Mouse (Mus musculus): Measurements from ENCODE around the gene Chchd2. TPM values are rescaled to one million over a fixed set of nuclear protein-coding genes. Genes with fewer than 3 reads are reported as not detected.

Chchd2 gene
- polyA plus RNA-seq (2015; fragmentation: Nextera tagmentation; extraction: Ambion mirVana) = 955 and 988 TPM in 2 replicates

DNA sequence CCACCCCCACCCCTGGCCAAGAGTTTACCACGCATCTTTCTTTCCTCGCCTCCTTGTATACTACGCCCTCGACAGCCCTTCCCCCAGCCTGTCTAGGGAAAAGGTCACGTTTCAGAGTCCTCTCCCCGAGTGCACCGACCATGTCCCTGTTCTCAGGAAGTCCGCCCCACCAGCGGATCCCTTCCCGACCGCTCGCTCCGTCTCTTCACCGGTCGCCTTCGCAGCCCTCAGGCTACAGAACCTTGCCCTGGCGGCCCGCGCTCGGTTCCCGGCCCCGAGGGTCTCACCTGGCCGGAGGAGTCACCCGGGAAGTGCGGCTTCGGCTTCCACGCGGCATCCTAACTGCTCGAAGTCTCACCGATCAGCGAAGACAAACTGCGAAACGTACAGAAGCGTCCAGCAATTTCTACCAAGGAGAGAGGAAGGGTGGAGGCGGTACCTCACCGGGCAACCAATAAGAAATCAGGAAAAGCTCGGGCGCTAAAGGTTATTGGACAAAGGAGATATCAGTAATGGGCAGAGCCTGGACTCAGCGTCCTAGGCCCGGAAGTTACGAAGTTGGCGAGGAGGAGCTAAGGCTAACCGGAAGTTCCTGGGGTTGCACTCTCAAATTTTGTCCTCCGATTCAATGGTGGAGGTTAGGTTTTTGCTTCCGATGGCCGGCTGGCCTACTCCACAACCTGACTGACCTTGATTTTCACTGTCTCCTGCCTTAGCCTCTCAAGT, at the start of gene Chchd2:
Chchd2 (minus strand) TSS at position 560 of the 726 bp plus-strand sequence.
- H3K9me3 ChIP-seq (ENCODE audit: low read length) = no peaks in the 10 kb centered on the region
- H3K4me1 ChIP-seq (ENCODE audit: insufficient read depth) = peaks cover 14% of the 10 kb centered on the region
- H3K36me3 ChIP-seq (replicated peaks; ENCODE audit: insufficient read depth, low read length) = peaks cover 14% of the 10 kb centered on the region
- peak within 1 kb of the TSS; percentile 86 for H3K4me2 ChIP-seq (ENCODE audit: low read depth, low read length)
- under 1% methylated on average over 46 of the region's 46 CpGs for WGBS (ENCODE audit: insufficient replicate concordance)
- TF ChIP-seq EP300 (IDR thresholded peaks at IDR 0.05; ENCODE audit: low read depth) = peak; percentile 58; the same call in 1 of the 2 replicates
- no peak for TF ChIP-seq CTCF (IDR thresholded peaks at IDR 0.05; ENCODE audit: low read depth)
- no peaks in the 10 kb centered on the region for H3K27me3 ChIP-seq (ENCODE audit: insufficient read depth, low read length)
- peak within 1 kb of the TSS; percentile 91 for H3K9ac ChIP-seq (replicated peaks)
- peak within 1 kb of the TSS; percentile 99 for H3K27ac ChIP-seq (ENCODE audit: low read depth)
- peak within 1 kb of the TSS; percentile 83 for H3K4me3 ChIP-seq (ENCODE audit: low read depth, low read length)
- ATAC-seq (peak; percentile 99), DNase-seq (peak; percentile 91)

DNA sequence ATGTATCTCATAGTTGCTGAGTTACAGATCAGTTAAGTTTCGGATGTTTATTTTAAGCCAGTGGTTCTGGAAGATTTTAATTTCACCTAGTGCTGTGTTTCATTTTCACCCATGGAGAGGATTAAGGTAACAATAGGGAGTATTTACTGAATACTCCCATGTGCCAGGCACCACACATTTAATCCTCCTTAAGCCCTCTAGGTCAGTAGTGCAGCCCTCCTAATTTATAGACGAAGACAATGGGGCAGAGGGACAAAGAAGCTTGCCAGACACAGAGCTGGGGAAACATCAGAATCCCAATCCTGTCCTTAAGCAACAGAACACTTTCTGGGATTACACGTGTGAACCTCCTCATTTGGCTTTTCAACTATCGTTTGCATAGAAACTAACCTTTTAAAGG, 49.7 kb upstream of the Chchd2 start:
- no peak for TF ChIP-seq CTCF (IDR thresholded peaks at IDR 0.05; ENCODE audit: low read depth)
- TF ChIP-seq EP300 (IDR thresholded peaks at IDR 0.05; ENCODE audit: low read depth) = no peak
- Histone ChIP-seq H3K36me3 (replicated peaks; ENCODE audit: insufficient read depth, low read length) (no peaks in the 10 kb centered on the region), H3K4me2 (ENCODE audit: low read depth, low read length) (no peak overlapping the region), H3K27ac (ENCODE audit: low read depth) (no peak overlapping the region), H3K4me1 (ENCODE audit: insufficient read depth) (no peaks in the 10 kb centered on the region), H3K9ac (replicated peaks) (no peak overlapping the region), H3K27me3 (ENCODE audit: insufficient read depth, low read length) (no peaks in the 10 kb centered on the region), H3K9me3 (ENCODE audit: low read length) (no peaks in the 10 kb centered on the region), H3K4me3 (ENCODE audit: low read depth, low read length) (no peak overlapping the region)
- DNase-seq (no peak), ATAC-seq (no peak)
- 71% methylated on average over 4 of the region's 4 CpGs for WGBS (ENCODE audit: insufficient replicate concordance)

DNA sequence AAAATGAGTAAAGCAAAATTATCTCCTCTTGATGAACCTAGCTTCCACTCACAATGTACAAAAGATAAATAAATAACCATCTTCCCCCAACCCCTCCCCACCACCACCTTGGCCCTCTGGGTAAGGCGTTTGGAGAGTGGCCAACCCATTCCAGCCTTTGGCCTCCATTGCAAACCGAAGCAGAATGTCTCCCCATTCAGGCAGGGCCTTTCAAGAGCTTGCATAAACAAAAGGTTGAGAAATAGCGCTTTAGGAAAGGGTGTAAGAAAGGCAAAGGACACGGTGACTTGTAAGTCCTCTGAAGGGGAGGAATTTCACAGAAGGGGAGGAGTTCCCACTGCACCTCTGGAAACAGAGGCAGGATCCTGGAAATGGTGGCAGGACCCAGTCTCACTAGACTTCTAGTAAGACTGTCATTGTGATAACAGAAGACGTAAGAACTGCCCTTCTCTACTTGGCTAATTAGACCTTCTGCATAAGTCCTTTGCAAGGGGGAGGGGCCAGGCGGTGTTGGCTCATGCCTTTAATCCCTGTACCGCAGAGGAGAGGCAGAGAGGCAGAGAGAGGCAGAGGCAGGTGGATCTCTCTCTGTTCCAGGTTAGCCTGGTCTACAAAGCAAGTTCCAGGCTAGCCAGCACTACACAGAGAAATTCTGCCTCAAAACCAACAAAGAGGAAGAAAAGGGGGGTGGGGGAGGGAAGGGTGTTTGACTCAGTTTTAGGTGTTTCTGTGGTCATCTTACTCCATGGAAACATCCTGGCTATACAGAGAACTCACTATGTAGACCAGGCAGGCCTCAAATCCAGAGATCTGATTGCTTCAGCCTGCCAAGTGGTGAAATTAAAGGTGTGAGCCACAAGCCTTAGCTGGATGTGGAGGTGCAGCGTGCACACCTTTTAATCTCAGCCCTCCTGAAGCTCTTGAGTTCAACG, 42.9 kb upstream of the Chchd2 start:
- H3K4me2 ChIP-seq (ENCODE audit: low read depth, low read length) = peak overlapping the region; percentile 44
- H3K4me3 ChIP-seq (ENCODE audit: low read depth, low read length) = no peak overlapping the region
- H3K9ac ChIP-seq (replicated peaks) = no peak overlapping the region
- H3K27me3 ChIP-seq (ENCODE audit: insufficient read depth, low read length) = no peaks in the 10 kb centered on the region
- no peaks in the 10 kb centered on the region for H3K36me3 ChIP-seq (replicated peaks; ENCODE audit: insufficient read depth, low read length)
- peak overlapping the region; percentile 76 for H3K27ac ChIP-seq (ENCODE audit: low read depth)
- peak; percentile 59; the same call in 1 of the 2 replicates for ATAC-seq
- peak; percentile 42 for DNase-seq
- peaks cover 8% of the 10 kb centered on the region for H3K4me1 ChIP-seq (ENCODE audit: insufficient read depth)
- no peak for TF ChIP-seq CTCF (IDR thresholded peaks at IDR 0.05; ENCODE audit: low read depth)
- no peak for TF ChIP-seq EP300 (IDR thresholded peaks at IDR 0.05; ENCODE audit: low read depth)
- no peaks in the 10 kb centered on the region for H3K9me3 ChIP-seq (ENCODE audit: low read length)
- 39% methylated on average over 9 of the region's 9 CpGs for WGBS (ENCODE audit: insufficient replicate concordance)

DNA sequence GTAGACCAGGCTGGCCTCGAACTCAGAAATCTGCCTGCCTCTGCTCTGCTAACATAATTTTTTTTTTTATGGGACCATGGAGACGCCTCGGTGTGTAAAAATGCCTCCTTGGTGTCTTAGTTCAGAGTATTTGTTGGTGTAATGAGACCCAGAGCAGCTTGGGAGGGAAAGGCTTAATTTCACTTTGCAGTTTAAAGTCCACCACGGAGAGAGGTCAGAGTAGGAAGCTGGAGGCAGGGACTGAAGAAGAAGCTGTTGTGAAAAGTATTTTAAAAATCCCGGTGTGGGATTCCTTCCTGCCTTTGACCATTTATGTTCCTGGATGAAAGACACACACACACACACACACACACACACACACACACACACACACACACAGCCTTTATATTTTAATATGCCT, 38.7 kb upstream of the Chchd2 start:
- ATAC-seq (no peak), DNase-seq (no peak)
- no peak overlapping the region for H3K4me3 ChIP-seq (ENCODE audit: low read depth, low read length)

DNA sequence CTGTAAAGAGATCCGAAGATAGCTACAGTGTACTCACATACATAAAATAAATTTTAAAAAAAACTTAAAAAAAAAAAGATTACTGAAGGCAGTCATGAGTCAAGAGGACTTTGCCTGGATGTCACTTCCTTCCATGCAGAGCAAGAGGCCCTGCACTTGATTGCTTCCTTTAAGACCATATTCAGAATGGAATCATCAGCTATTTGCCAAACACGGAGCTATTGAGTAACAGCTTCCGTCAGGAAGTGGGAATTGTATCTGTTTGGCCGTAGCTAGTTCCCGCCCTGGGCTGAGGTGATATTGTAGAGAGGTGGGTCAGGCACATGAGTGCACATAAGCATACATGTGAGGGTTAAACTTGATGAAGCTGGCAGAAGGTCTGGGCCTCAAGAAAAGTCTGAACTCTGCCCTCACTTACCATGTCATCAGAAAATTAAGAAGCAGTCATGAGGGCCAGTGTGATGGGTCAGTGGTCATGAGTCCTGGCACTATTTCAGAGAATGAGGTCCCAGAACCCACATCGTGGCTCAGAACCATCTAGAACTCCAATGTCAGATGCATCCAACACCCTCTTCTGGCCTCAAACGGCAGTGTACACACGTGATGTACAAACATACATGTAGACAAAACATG, 37.7 kb upstream of the Chchd2 start:
- Histone ChIP-seq H3K4me2 (ENCODE audit: low read depth, low read length) (no peak overlapping the region), H3K27ac (ENCODE audit: low read depth) (no peak overlapping the region), H3K36me3 (replicated peaks; ENCODE audit: insufficient read depth, low read length) (no peaks in the 10 kb centered on the region), H3K4me1 (ENCODE audit: insufficient read depth) (peaks cover 4% of the 10 kb centered on the region), H3K9ac (replicated peaks) (no peak overlapping the region), H3K4me3 (ENCODE audit: low read depth, low read length) (no peak overlapping the region), H3K27me3 (ENCODE audit: insufficient read depth, low read length) (no peaks in the 10 kb centered on the region), H3K9me3 (ENCODE audit: low read length) (no peaks in the 10 kb centered on the region)
- TF ChIP-seq CTCF (IDR thresholded peaks at IDR 0.05; ENCODE audit: low read depth) = no peak
- no peak for TF ChIP-seq EP300 (IDR thresholded peaks at IDR 0.05; ENCODE audit: low read depth)
- ATAC-seq = peak; percentile 43
- no peak for DNase-seq
- WGBS (ENCODE audit: insufficient replicate concordance) = 61% methylated on average over 8 of the region's 8 CpGs

More for the DNA sequence above, 38.7 kb upstream of the Chchd2 start:
- Histone ChIP-seq H3K4me1 (ENCODE audit: insufficient read depth) (peaks cover 11% of the 10 kb centered on the region), H3K9me3 (ENCODE audit: low read length) (no peaks in the 10 kb centered on the region), H3K36me3 (replicated peaks; ENCODE audit: insufficient read depth, low read length) (no peaks in the 10 kb centered on the region), H3K27ac (ENCODE audit: low read depth) (no peak overlapping the region), H3K4me2 (ENCODE audit: low read depth, low read length) (no peak overlapping the region), H3K9ac (replicated peaks) (no peak overlapping the region), H3K27me3 (ENCODE audit: insufficient read depth, low read length) (no peaks in the 10 kb centered on the region)
- 58% methylated on average over 5 of the region's 5 CpGs for WGBS (ENCODE audit: insufficient replicate concordance)
- no peak for TF ChIP-seq CTCF (IDR thresholded peaks at IDR 0.05; ENCODE audit: low read depth)
- TF ChIP-seq EP300 (IDR thresholded peaks at IDR 0.05; ENCODE audit: low read depth) = no peak
